Mouse (Mus musculus): ENCODE measurements around the gene Stpg2.
"Not testable (repeated sequence)": the region's sequence is repeated elsewhere in the genome, so short reads cannot be mapped to it uniquely, and the experiment has no call there.

DNA sequence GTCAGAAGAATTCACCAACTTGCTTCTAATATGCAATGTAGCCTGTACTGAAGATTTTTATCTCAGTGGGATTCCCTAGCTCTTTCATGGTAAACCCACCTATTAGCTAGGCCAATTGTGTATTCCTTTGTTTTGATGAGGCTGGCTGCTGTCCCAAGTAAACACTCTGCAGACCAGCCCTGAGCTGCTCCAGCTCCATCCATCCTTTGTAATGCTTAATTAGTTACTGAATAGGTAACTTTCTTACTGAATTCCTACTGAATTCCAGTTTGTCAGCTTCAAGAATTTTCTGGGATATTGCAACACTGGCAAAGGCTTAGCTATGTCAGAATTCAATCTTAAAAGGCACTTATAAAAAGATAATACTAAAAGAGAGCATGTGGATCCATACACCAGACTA, 402.8 kb downstream of the Stpg2 start:
- not testable (repeated sequence) for TF ChIP-seq POLR2A (IDR thresholded peaks at IDR 0.05; ENCODE audit: low read depth, low read length); CTCF (conservative IDR thresholded peaks at IDR 0.05; ENCODE audit: insufficient read depth, insufficient read length, low read depth, low read length)
